Mouse (Mus musculus): ENCODE data around the gene Npepl1.

GRCm38 (mm10) chr2:174121411-174121947 lies 11.3 kb downstream of the Npepl1 start:
- TF ChIP-seq POLR2A (IDR thresholded peaks at IDR 0.05; ENCODE audit: control insufficient read depth, low read depth, low read length) (no peak), CTCF (IDR thresholded peaks at IDR 0.05; ENCODE audit: control insufficient read depth, insufficient read depth, insufficient replicate concordance, low read depth, low read length) (no peak)

Measured in testis, adult 2 months (tissue).